In genomic region chr11:100579116-100579799, GRCm38 (mm10) we compare ENCODE assay signal across 15 mouse cellular contexts.
"Had no signal": no experiment of that assay in that cellular context is flagged by ENCODE, and none has a peak within 500 bp of the region (broad histone marks: within the 10 kb centered on the region; RNA-seq: fewer than 3 reads in every experiment).

No protein-coding gene starts in this region.

- ATAC-seq: intestine, embryonic 16.5 days had no signal

- H3K4me3 ChIP-seq: limb, embryonic 13.5 days; liver, embryonic 15.5 days; megakaryocyte, embryonic 14.5 days had no signal

- H3K9ac ChIP-seq: limb, embryonic 13.5 days; liver, embryonic 15.5 days; lung, embryonic 14.5 days had no signal

- H3K9me3 ChIP-seq: limb, embryonic 13.5 days; liver, embryonic 15.5 days; megakaryocyte, embryonic 14.5 days had no signal

- H3K27me3 ChIP-seq: limb, embryonic 13.5 days; liver, embryonic 15.5 days; megakaryocyte, embryonic 14.5 days had no signal

- DNase-seq: kidney, adult 9 months; kidney, postnatal 10 days; kidney, postnatal 4 days; lung, embryonic 14.5 days; lung, postnatal 10 days; right cerebral cortex, postnatal 14 days; thymus, adult 18-20 months; thymus, postnatal 25 days had no signal

- H3K27ac ChIP-seq: limb, embryonic 13.5 days; liver, embryonic 15.5 days; macrophage had no signal

- H3K4me2 ChIP-seq: limb, embryonic 13.5 days; liver, embryonic 11.5 days; liver, embryonic 15.5 days; lung, embryonic 14.5 days; midbrain, embryonic 11.5 days had no signal
